Mouse (Mus musculus) lung, postnatal 0 days (tissue): ENCODE results near the gene Ptger2.

Experiments
- CTCF ChIP-seq: IDR thresholded peaks from 2 replicates; pipeline ENCODE4 v1.5.1; 2016; ENCODE audit warnings: antibody characterized with exemption, mild to moderate bottlenecking
- EP300 ChIP-seq: IDR thresholded peaks from 2 replicates; pipeline ENCODE4 v1.6.1; 2016; ENCODE audit warnings: antibody characterized with exemption, mild to moderate bottlenecking, control low read depth

DNA sequence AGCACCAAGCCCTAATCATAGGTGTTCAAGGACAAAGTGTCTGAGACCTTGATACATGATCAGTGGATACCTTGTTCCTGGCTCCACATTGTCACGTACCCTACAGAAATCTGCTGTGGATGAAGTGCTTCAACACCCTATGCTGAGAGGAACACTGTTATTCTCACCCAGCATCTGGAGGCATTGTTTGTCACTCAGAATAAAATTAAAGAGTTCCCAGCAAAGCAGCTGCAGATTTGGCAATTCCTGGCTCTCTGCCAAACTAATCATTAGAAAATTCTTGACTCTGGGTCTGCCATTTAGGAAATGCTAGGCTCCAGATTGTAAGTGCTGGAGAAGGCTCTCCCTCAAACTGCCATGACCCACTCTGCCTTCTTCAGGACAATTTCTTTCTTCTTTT, 27.2 kb upstream of the Ptger2 start:
- TF ChIP-seq CTCF: no peak
- TF ChIP-seq EP300: no peak
